Mouse (Mus musculus) neural tube, embryonic 12.5 days (tissue): ENCODE measurements around the gene Eps8l2. TPM values are rescaled to one million over a fixed set of nuclear protein-coding genes. Genes with fewer than 3 reads are reported as not detected.

ENCODE experiments used
- ATAC-seq: fragments of 200-750 bp; cut with Nextera tagmentation; 2 replicates; pipeline ENCODE4 v1.8.0; 2017; ENCODE audit warnings: low read depth, mild to moderate bottlenecking, moderate TSS enrichment, moderate library complexity; ENCODE audit not compliant: low FRiP score
- H3K27ac ChIP-seq: fragments of 300-500 bp; sonication (generic); 2 replicates; pipeline ENCODE4 v1.5.1; 2016
- H3K27me3 ChIP-seq: fragments of 300-500 bp; sonication (generic); replicated peaks from 2 replicates; pipeline ENCODE4 v1.6.1; 2016; ENCODE audit warnings: mild to moderate bottlenecking
- H3K36me3 ChIP-seq: fragments of 300-500 bp; sonication (generic); 2 replicates; pipeline ENCODE4 v1.6.1; 2016; ENCODE audit warnings: mild to moderate bottlenecking
- H3K4me1 ChIP-seq: fragments of 300-500 bp; sonication (generic); 2 replicates; pipeline ENCODE4 v1.6.1; 2016
- H3K4me2 ChIP-seq: fragments of 300-500 bp; sonication (generic); replicated peaks from 2 replicates; pipeline ENCODE4 v1.6.1; 2016; ENCODE audit warnings: mild to moderate bottlenecking
- H3K4me3 ChIP-seq: fragments of 300-500 bp; sonication (generic); 2 replicates; pipeline ENCODE4 v1.5.1; 2016
- H3K9ac ChIP-seq: fragments of 300-500 bp; sonication (generic); 2 replicates; pipeline ENCODE4 v1.6.1; 2016; ENCODE audit warnings: mild to moderate bottlenecking
- H3K9me3 ChIP-seq: fragments of 300-500 bp; sonication (generic); 2 replicates; pipeline ENCODE4 v1.6.1; 2016; ENCODE audit warnings: mild to moderate bottlenecking
- WGBS: fragments of 180-500 bp; shearing (Covaris S2); methylation state at CpG from one replicate; pipeline ENCODE4 v1.1.7; 2016; 5-methylcytosine and 5-hydroxymethylcytosine counted together
- polyA plus RNA-seq: library from polyadenylated mRNA; unstranded; fragments of >200 nt; fragmentation: Nextera tagmentation; extraction: Ambion mirVana; gene quantifications from 2 replicates; pipeline ENCODE4 v1.2.1, GENCODE M21; 2016

Eps8l2 gene
- polyA plus RNA-seq, 1 experiment from 2014 or later: 1.0 TPM

GRCm38 (mm10) chr7:141315076-141315475 lies 23.6 kb upstream of the Eps8l2 start:
- no peaks in the 10 kb centered on the region for H3K9me3 ChIP-seq
- H3K36me3 ChIP-seq: peaks cover 95% of the 10 kb centered on the region
- no peak overlapping the region for H3K4me2 ChIP-seq
- no peak overlapping the region for H3K9ac ChIP-seq
- no peak for ATAC-seq
- WGBS: 93% methylated on average over 8 of the region's 8 CpGs
- H3K4me3 ChIP-seq: no peak overlapping the region
- H3K4me1 ChIP-seq: no peaks in the 10 kb centered on the region
- no peak overlapping the region for H3K27ac ChIP-seq
- H3K27me3 ChIP-seq: no peaks in the 10 kb centered on the region

DNA sequence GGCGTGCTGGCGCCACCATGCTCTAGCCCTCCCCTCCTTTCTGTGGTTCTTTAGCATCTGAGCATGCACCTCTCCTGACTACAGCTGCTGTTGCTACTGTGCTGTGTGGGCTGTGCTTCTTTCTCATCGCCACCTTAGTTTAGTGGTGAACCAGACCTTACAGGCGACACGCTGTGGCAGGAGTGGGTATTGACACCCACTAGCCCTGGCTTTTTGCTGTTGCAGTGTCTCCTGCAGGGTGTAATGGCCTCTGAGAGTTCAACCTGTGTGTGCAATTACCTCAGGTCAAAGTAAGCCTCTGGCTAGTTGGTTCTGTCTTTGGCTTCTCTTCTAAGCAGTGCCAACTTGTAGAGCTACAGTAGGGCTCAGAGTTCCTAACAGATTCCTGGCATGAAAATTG lies 22.7 kb upstream of the Eps8l2 start:
- ATAC-seq: no peak
- Histone ChIP-seq H3K4me2 (no peak overlapping the region), H3K36me3 (peaks cover 95% of the 10 kb centered on the region), H3K9ac (no peak overlapping the region), H3K27me3 (no peaks in the 10 kb centered on the region), H3K27ac (no peak overlapping the region), H3K4me1 (no peaks in the 10 kb centered on the region), H3K9me3 (no peaks in the 10 kb centered on the region), H3K4me3 (no peak overlapping the region)
- 82% methylated on average over 5 of the region's 5 CpGs for WGBS

GRCm38 (mm10) chr7:141317619-141318132 lies 21.0 kb upstream of the Eps8l2 start:
- no peak for ATAC-seq
- Histone ChIP-seq H3K27ac (no peak overlapping the region), H3K4me2 (no peak overlapping the region), H3K36me3 (peaks cover 95% of the 10 kb centered on the region), H3K4me1 (no peaks in the 10 kb centered on the region), H3K9me3 (no peaks in the 10 kb centered on the region), H3K9ac (no peak overlapping the region), H3K27me3 (no peaks in the 10 kb centered on the region), H3K4me3 (no peak overlapping the region)
- 86% methylated on average over 1 of the region's 1 CpGs for WGBS

- ATAC-seq: no peak
- no peak overlapping the region for H3K4me3 ChIP-seq
Observed at GRCm38 (mm10) chr7:141319446-141319845, 19.2 kb upstream of the Eps8l2 start.

GRCm38 (mm10) chr7:141324686-141325085 lies 14.0 kb upstream of the Eps8l2 start:
- Histone ChIP-seq H3K4me2 (0 out of 2 replicates have a peak overlapping the region, but pooled peaks have one; percentile 20), H3K27me3 (no peaks in the 10 kb centered on the region), H3K9ac (no peak overlapping the region), H3K4me1 (peaks cover 24% of the 10 kb centered on the region), H3K4me3 (no peak overlapping the region), H3K36me3 (peaks cover 43% of the 10 kb centered on the region), H3K27ac (no peak overlapping the region), H3K9me3 (no peaks in the 10 kb centered on the region)
- no peak for ATAC-seq
- 92% methylated on average over 1 of the region's 1 CpGs for WGBS

More at GRCm38 (mm10) chr7:141319446-141319845, 19.2 kb upstream of the Eps8l2 start:
- no peaks in the 10 kb centered on the region for H3K27me3 ChIP-seq
- H3K36me3 ChIP-seq: peaks cover 92% of the 10 kb centered on the region
- H3K4me1 ChIP-seq: no peaks in the 10 kb centered on the region
- 65% methylated on average over 2 of the region's 2 CpGs for WGBS
- H3K4me2 ChIP-seq: no peak overlapping the region
- no peaks in the 10 kb centered on the region for H3K9me3 ChIP-seq
- H3K27ac ChIP-seq: no peak overlapping the region
- H3K9ac ChIP-seq: no peak overlapping the region

DNA sequence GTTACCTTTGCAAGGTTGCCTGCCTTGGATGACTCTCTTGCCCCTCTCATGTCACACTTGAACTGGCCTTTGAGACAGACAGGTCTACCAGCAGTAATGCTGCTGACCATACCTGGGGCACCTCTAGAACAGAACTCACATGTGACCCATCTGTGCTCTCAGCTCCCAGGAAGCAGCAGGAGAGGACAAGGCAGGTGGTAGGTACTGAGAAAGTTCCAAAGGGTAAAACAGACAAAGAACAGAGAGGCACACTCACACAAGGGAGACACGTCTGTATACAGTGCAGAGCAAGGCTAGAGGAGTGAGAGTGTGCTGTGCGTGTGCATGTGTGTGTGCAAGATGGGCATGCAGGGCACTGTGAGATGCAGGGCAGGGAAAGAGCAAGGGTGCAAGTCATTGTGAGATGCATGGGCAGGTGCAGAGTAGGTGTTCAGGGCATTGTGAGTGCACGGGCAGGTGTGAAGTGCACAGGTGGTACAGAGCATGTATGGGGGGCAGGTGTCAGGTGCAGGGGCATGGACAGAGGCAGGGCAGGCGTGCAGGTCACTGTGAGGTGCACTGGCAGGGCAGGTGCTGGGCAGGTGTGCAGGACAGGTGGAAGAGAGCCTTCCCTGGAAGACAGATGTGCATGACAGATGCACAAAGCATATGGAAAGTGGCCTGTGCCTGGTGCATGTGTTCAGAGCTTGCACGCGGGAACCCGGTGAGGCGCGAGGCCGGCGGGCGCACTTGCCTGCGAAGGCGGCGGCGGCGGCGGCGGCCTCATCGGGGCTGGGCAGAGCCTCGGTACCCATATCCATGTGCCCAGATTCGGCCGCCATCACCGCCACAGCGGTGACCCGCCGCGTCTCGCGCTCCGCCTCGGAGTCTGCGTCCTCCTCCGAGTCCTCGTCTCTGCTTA lies 11.9 kb upstream of the Eps8l2 start:
- Histone ChIP-seq H3K4me2 (peak overlapping the region; percentile 99), H3K27me3 (no peaks in the 10 kb centered on the region), H3K36me3 (peaks cover 23% of the 10 kb centered on the region), H3K4me3 (peak overlapping the region; percentile 67), H3K9ac (peak overlapping the region; percentile 92), H3K9me3 (no peaks in the 10 kb centered on the region), H3K4me1 (peaks cover 24% of the 10 kb centered on the region), H3K27ac (peak overlapping the region; percentile 95)
- 6% methylated on average over 35 of the region's 35 CpGs for WGBS
- ATAC-seq: peak; percentile 37

GRCm38 (mm10) chr7:141327469-141328372 lies 11.0 kb upstream of the Eps8l2 start, which contains the start of the genes Deaf1 and Tmem80:
Gene Deaf1 (minus strand): TSS chr7:141327690.
Gene Tmem80 (plus strand): TSS chr7:141327739.
- Histone ChIP-seq H3K4me2 (peak within 1 kb of the TSS; percentile 99), H3K4me3 (peak within 1 kb of the TSS; percentile 67), H3K9ac (peak within 1 kb of the TSS; percentile 92), H3K27ac (peak within 1 kb of the TSS; percentile 95), H3K4me1 (peaks cover 24% of the 10 kb centered on the region), H3K36me3 (peaks cover 23% of the 10 kb centered on the region), H3K9me3 (no peaks in the 10 kb centered on the region), H3K27me3 (no peaks in the 10 kb centered on the region)
- ATAC-seq: peak; percentile 97
- WGBS: under 1% methylated on average over 105 of the region's 105 CpGs

DNA sequence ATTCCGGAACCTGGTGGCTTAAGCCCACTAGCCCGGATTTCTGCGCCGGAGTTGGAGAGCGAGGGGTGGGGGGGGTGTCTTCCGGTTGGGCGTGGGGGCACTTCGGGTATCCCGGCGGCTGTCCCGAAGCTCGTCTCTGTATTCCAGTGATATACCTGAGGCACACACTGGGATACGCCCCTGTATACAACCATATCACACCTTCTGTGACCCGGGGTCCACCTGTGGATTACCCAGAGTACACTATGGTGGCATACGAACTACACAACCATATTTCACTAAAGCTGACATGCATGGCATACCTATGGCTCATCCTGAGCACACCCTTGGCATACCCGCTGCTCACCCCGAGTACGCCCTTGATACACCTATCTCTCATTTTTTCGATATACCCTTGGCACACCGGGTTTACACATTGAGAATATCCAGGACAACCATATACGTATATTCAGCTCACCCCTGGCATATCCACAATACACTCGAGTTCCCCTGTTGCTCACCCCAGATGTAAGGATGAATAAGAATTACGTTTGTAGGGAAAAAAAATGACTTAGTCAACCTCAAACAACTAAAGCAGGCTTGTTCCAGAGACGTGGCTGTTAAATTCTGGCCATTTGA lies 10.2 kb upstream of the Eps8l2 start:
- peak; percentile 39 for ATAC-seq
- peaks cover 24% of the 10 kb centered on the region for H3K4me1 ChIP-seq
- WGBS: 18% methylated on average over 24 of the region's 24 CpGs
- peak overlapping the region; percentile 95; the same call in 1 of the 2 replicates for H3K27ac ChIP-seq
- H3K9ac ChIP-seq: peak overlapping the region; percentile 92
- H3K4me2 ChIP-seq: peak overlapping the region; percentile 99
- peaks cover 23% of the 10 kb centered on the region for H3K36me3 ChIP-seq
- H3K27me3 ChIP-seq: no peaks in the 10 kb centered on the region
- H3K4me3 ChIP-seq: peak overlapping the region; percentile 67
- H3K9me3 ChIP-seq: no peaks in the 10 kb centered on the region

- no peak overlapping the region for H3K4me2 ChIP-seq
- peaks cover 34% of the 10 kb centered on the region for H3K36me3 ChIP-seq
- no peak overlapping the region for H3K27ac ChIP-seq
- peaks cover 21% of the 10 kb centered on the region for H3K4me1 ChIP-seq
- no peak overlapping the region for H3K9ac ChIP-seq
- no peak overlapping the region for H3K4me3 ChIP-seq
- H3K9me3 ChIP-seq: no peaks in the 10 kb centered on the region
- ATAC-seq: no peak
- H3K27me3 ChIP-seq: no peaks in the 10 kb centered on the region
Observed at GRCm38 (mm10) chr7:141330706-141331105, 8.0 kb upstream of the Eps8l2 start.

- no peak overlapping the region for H3K9ac ChIP-seq
- H3K4me2 ChIP-seq: no peak overlapping the region
- no peaks in the 10 kb centered on the region for H3K27me3 ChIP-seq
- H3K9me3 ChIP-seq: no peaks in the 10 kb centered on the region
- peaks cover 9% of the 10 kb centered on the region for H3K4me1 ChIP-seq
- H3K4me3 ChIP-seq: no peak overlapping the region
- H3K27ac ChIP-seq: no peak overlapping the region
- peaks cover 40% of the 10 kb centered on the region for H3K36me3 ChIP-seq
- no peak for ATAC-seq
- 82% methylated on average over 6 of the region's 6 CpGs for WGBS
Observed at GRCm38 (mm10) chr7:141331990-141332389, 6.7 kb upstream of the Eps8l2 start.

DNA sequence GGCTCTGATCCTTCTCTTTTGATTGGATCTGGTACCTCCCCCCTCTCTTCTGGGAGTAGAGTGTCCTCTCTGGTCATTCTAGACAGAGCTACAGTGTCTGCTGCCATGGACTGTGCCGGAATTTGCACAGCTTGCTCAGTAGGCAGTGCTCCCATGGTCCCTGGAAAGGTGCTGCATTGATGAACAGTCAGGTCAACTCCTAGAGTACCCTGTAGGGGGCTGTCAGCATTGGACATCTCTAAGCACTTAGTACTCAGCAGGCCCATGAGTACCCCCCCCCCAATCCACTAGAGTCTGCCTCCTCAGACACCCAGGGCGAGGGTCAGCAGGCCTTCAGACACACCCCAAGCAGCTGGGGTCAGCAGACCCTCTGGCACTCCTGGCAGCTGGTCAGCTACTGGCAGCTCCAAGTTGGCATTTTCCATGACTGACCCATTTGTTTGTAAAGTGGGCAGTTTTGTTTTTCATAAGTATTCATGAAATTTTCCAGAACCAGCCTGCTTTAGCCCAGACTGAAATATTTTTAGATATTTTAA lies 3.6 kb upstream of the Eps8l2 start:
- H3K36me3 ChIP-seq: peaks cover 40% of the 10 kb centered on the region
- H3K9me3 ChIP-seq: no peaks in the 10 kb centered on the region
- WGBS: 88% methylated on average over 2 of the region's 2 CpGs
- H3K4me1 ChIP-seq: peaks cover 9% of the 10 kb centered on the region
- no peak for ATAC-seq
- no peak overlapping the region for H3K9ac ChIP-seq
- no peak overlapping the region for H3K4me3 ChIP-seq
- H3K27me3 ChIP-seq: peaks cover 12% of the 10 kb centered on the region
- H3K4me2 ChIP-seq: no peak overlapping the region
- no peak overlapping the region for H3K27ac ChIP-seq
